Mouse (Mus musculus): Measurements from ENCODE around the gene Acbd3. TPM values are rescaled to one million over a fixed set of nuclear protein-coding genes. Genes with fewer than 3 reads are reported as not detected.

Acbd3 gene
- polyA plus RNA-seq, 1 experiment = 28.1 TPM

DNA sequence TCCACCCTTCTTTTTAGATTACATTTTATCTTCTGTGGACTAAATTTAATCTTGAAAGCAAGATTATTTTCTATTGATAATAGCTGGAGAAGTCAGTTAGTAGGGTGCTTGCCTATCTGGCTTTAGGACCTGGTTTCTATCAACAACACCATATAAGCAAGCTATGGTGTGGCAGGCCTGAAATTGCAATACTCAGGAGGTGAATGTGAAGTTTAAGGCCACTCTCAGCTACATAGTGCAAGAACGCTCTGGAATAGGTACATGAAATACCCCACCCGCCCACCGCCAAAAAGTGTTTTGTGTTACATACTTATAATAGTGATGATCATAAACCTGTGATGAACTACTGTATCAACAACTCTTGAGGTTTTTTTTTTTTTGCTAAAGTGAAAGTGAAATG, 3.4 kb downstream of the Acbd3 start:
- DNase-seq = no peak
- no peaks in the 10 kb centered on the region for H3K27me3 ChIP-seq (ENCODE audit: control insufficient read depth, insufficient read depth, low read length)
- peaks cover 3% of the 10 kb centered on the region; the same call in 1 of the 2 replicates for H3K4me1 ChIP-seq (ENCODE audit: control insufficient read depth, insufficient read depth, low read length)
- H3K27ac ChIP-seq (ENCODE audit: insufficient read depth, low read length) = no peak overlapping the region
- H3K4me3 ChIP-seq (replicated peaks; ENCODE audit: insufficient read depth, low read depth, low read length) = no peak overlapping the region
- 93% methylated on average over 3 of the region's 3 CpGs for WGBS
- TF ChIP-seq CTCF (IDR thresholded peaks at IDR 0.05; ENCODE audit: borderline replicate concordance, insufficient read depth, low read depth, low read length) = no peak
- TF ChIP-seq POLR2A (IDR thresholded peaks at IDR 0.05; ENCODE audit: borderline replicate concordance, insufficient read depth, low read length) = no peak

DNA sequence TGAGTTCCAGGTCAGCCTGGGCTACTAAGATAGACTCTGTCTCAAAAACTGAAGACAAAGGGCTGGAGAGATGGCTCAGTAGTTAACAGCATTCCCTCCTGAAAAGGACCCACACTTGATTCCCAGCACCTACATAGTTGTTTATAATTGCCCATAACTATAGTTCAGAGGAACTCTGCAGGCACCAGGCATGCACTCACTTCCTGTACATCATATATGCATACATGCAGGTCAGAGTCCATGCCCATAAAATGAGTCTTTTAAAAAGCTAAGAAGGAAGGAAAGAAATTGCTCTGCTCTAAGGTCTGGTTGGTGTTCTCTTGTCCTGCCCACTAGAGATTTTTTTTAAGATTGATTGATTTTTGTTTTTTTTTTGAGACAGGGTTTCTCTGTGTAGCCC, 22.0 kb downstream of the Acbd3 start:
- H3K27ac ChIP-seq (ENCODE audit: insufficient read depth, low read length) = no peak overlapping the region
- H3K4me3 ChIP-seq (replicated peaks; ENCODE audit: insufficient read depth, low read depth, low read length) = no peak overlapping the region
- TF ChIP-seq CTCF (IDR thresholded peaks at IDR 0.05; ENCODE audit: borderline replicate concordance, insufficient read depth, low read depth, low read length) (no peak), POLR2A (IDR thresholded peaks at IDR 0.05; ENCODE audit: borderline replicate concordance, insufficient read depth, low read length) (no peak)
- no peaks in the 10 kb centered on the region for H3K27me3 ChIP-seq (ENCODE audit: control insufficient read depth, insufficient read depth, low read length)
- no peak for DNase-seq
- no peaks in the 10 kb centered on the region for H3K4me1 ChIP-seq (ENCODE audit: control insufficient read depth, insufficient read depth, low read length)

DNA sequence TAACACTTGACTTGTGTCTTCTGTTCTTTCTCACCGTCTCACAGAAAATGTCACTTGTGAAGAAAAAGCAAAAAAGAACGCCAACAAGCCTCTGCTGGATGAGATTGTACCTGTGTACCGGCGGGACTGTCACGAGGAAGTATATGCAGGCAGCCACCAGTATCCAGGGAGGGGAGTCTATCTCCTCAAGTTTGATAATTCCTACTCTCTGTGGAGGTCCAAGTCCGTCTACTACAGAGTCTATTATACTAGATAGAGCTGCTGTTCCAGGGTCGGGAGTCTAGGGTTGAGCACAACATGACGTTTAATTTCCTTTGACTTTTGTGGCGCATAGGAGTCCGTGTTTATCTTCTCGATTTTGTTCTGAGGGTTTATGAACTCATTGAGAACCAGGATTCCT, 26.3 kb downstream of the Acbd3 start:
- DNase-seq = no peak
- no peak overlapping the region for H3K27ac ChIP-seq (ENCODE audit: insufficient read depth, low read length)
- H3K4me3 ChIP-seq (replicated peaks; ENCODE audit: insufficient read depth, low read depth, low read length) = no peak overlapping the region
- TF ChIP-seq CTCF (IDR thresholded peaks at IDR 0.05; ENCODE audit: borderline replicate concordance, insufficient read depth, low read depth, low read length) (no peak), POLR2A (IDR thresholded peaks at IDR 0.05; ENCODE audit: borderline replicate concordance, insufficient read depth, low read length) (no peak)
- H3K4me1 ChIP-seq (ENCODE audit: control insufficient read depth, insufficient read depth, low read length) = no peaks in the 10 kb centered on the region
- no peaks in the 10 kb centered on the region for H3K27me3 ChIP-seq (ENCODE audit: control insufficient read depth, insufficient read depth, low read length)
- WGBS = 93% methylated on average over 11 of the region's 11 CpGs

DNA sequence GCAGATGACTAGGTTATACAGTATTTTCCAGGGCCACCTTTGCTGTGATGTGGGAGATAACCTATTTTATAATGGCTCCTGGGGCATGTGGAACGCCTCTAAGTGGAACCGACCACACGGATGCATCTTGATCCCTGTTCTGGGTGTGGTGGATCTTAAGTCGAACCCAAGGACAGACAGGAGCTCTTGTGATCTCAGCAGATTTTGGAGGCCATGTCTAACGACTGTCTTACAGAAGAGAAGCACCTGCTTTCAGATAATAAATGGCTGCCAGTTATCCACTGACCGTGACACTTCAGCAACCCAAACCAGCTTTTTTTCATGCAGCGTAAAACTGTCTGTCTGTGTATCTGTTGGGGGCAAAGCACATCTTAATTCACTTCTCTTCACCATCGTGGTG, 28.5 kb downstream of the Acbd3 start:
- DNase-seq = no peak
- no peaks in the 10 kb centered on the region for H3K4me1 ChIP-seq (ENCODE audit: control insufficient read depth, insufficient read depth, low read length)
- no peak overlapping the region for H3K27ac ChIP-seq (ENCODE audit: insufficient read depth, low read length)
- WGBS = 82% methylated on average over 8 of the region's 8 CpGs
- no peaks in the 10 kb centered on the region for H3K27me3 ChIP-seq (ENCODE audit: control insufficient read depth, insufficient read depth, low read length)
- no peak overlapping the region for H3K4me3 ChIP-seq (replicated peaks; ENCODE audit: insufficient read depth, low read depth, low read length)
- TF ChIP-seq CTCF (IDR thresholded peaks at IDR 0.05; ENCODE audit: borderline replicate concordance, insufficient read depth, low read depth, low read length) = no peak
- no peak for TF ChIP-seq POLR2A (IDR thresholded peaks at IDR 0.05; ENCODE audit: borderline replicate concordance, insufficient read depth, low read length)

GRCm38 (mm10) chr1:180756711-180757110, 30.9 kb downstream of the Acbd3 start:
- Histone ChIP-seq H3K4me3 (replicated peaks; ENCODE audit: insufficient read depth, low read depth, low read length) (no peak overlapping the region), H3K4me1 (ENCODE audit: control insufficient read depth, insufficient read depth, low read length) (no peaks in the 10 kb centered on the region), H3K27ac (ENCODE audit: insufficient read depth, low read length) (no peak overlapping the region), H3K27me3 (ENCODE audit: control insufficient read depth, insufficient read depth, low read length) (no peaks in the 10 kb centered on the region)
- DNase-seq = no peak
- WGBS = 94% methylated on average over 2 of the region's 2 CpGs
- TF ChIP-seq POLR2A (IDR thresholded peaks at IDR 0.05; ENCODE audit: borderline replicate concordance, insufficient read depth, low read length) (no peak), CTCF (IDR thresholded peaks at IDR 0.05; ENCODE audit: borderline replicate concordance, insufficient read depth, low read depth, low read length) (no peak)

- no peak overlapping the region for H3K27ac ChIP-seq (ENCODE audit: insufficient read depth, low read length)
- DNase-seq = no peak
- TF ChIP-seq CTCF (IDR thresholded peaks at IDR 0.05; ENCODE audit: borderline replicate concordance, insufficient read depth, low read depth, low read length) (no peak), POLR2A (IDR thresholded peaks at IDR 0.05; ENCODE audit: borderline replicate concordance, insufficient read depth, low read length) (no peak)
- no peak overlapping the region for H3K4me3 ChIP-seq (replicated peaks; ENCODE audit: insufficient read depth, low read depth, low read length)
- H3K27me3 ChIP-seq (ENCODE audit: control insufficient read depth, insufficient read depth, low read length) = no peaks in the 10 kb centered on the region
- WGBS = 74% methylated on average over 3 of the region's 3 CpGs
- H3K4me1 ChIP-seq (ENCODE audit: control insufficient read depth, insufficient read depth, low read length) = no peaks in the 10 kb centered on the region
Measured at GRCm38 (mm10) chr1:180757252-180757955, 31.6 kb downstream of the Acbd3 start.

GRCm38 (mm10) chr1:180757956-180758520, 32.2 kb downstream of the Acbd3 start:
- 77% methylated on average over 7 of the region's 7 CpGs for WGBS
- Histone ChIP-seq H3K4me3 (replicated peaks; ENCODE audit: insufficient read depth, low read depth, low read length) (no peak overlapping the region), H3K27ac (ENCODE audit: insufficient read depth, low read length) (no peak overlapping the region), H3K4me1 (ENCODE audit: control insufficient read depth, insufficient read depth, low read length) (no peaks in the 10 kb centered on the region), H3K27me3 (ENCODE audit: control insufficient read depth, insufficient read depth, low read length) (no peaks in the 10 kb centered on the region)
- TF ChIP-seq CTCF (IDR thresholded peaks at IDR 0.05; ENCODE audit: borderline replicate concordance, insufficient read depth, low read depth, low read length) (no peak), POLR2A (IDR thresholded peaks at IDR 0.05; ENCODE audit: borderline replicate concordance, insufficient read depth, low read length) (no peak)
- no peak for DNase-seq

GRCm38 (mm10) chr1:180762180-180762579, 36.3 kb downstream of the Acbd3 start:
- DNase-seq = no peak
- TF ChIP-seq CTCF (IDR thresholded peaks at IDR 0.05; ENCODE audit: borderline replicate concordance, insufficient read depth, low read depth, low read length) (no peak), POLR2A (IDR thresholded peaks at IDR 0.05; ENCODE audit: borderline replicate concordance, insufficient read depth, low read length) (no peak)
- Histone ChIP-seq H3K4me3 (replicated peaks; ENCODE audit: insufficient read depth, low read depth, low read length) (no peak overlapping the region), H3K27ac (ENCODE audit: insufficient read depth, low read length) (no peak overlapping the region), H3K27me3 (ENCODE audit: control insufficient read depth, insufficient read depth, low read length) (no peaks in the 10 kb centered on the region), H3K4me1 (ENCODE audit: control insufficient read depth, insufficient read depth, low read length) (peaks cover 2% of the 10 kb centered on the region; the same call in 1 of the 2 replicates)
- WGBS = 74% methylated on average over 11 of the region's 11 CpGs
